Mouse (Mus musculus) liver, postnatal 0 days (tissue): Measurements from ENCODE around the gene Tns2. TPM values are rescaled to one million over a fixed set of nuclear protein-coding genes. Genes with fewer than 3 reads are reported as not detected.

Source experiments
- ATAC-seq: fragments of 200-750 bp; cut with Nextera tagmentation; 2 replicates; pipeline ENCODE4 v1.8.0; 2017; ENCODE audit warnings: mild to moderate bottlenecking, moderate library complexity
- DNase-seq: peaks from one replicate; pipeline ENCODE4 v3.0.0-alpha.2; 2016
- H3K27ac ChIP-seq: fragments of 300-500 bp; sonication (generic); 2 replicates; pipeline ENCODE4 v1.5.1; 2014; ENCODE audit warnings: antibody characterized with exemption, moderate library complexity, mild to moderate bottlenecking, low read depth
- H3K27me3 ChIP-seq: fragments of 300-500 bp; sonication (generic); 2 replicates; pipeline ENCODE4 v1.6.1; 2014; ENCODE audit warnings: low read length, control low read depth, mixed read lengths; ENCODE audit not compliant: insufficient read depth
- H3K36me3 ChIP-seq: fragments of 300-500 bp; sonication (generic); replicated peaks from 2 replicates; pipeline ENCODE4 v1.6.1; 2014; ENCODE audit warnings: mild to moderate bottlenecking, control low read depth, low read length, moderate library complexity, mixed read lengths; ENCODE audit not compliant: insufficient read depth
- H3K4me1 ChIP-seq: fragments of 300-500 bp; sonication (generic); 2 replicates; pipeline ENCODE4 v1.6.1; 2014; ENCODE audit warnings: antibody characterized with exemption, mild to moderate bottlenecking, control low read depth; ENCODE audit not compliant: insufficient read depth
- H3K4me2 ChIP-seq: fragments of 300-500 bp; sonication (generic); 2 replicates; pipeline ENCODE4 v1.6.1; 2014; ENCODE audit warnings: low read depth, mild to moderate bottlenecking, low read length, moderate library complexity, mixed read lengths
- H3K4me3 ChIP-seq: fragments of 300-500 bp; sonication (generic); 2 replicates; pipeline ENCODE4 v1.5.1; 2014; ENCODE audit warnings: low read depth, low read length
- H3K9ac ChIP-seq: fragments of 300-500 bp; sonication (generic); replicated peaks from 2 replicates; pipeline ENCODE4 v1.6.1; 2014; ENCODE audit warnings: mild to moderate bottlenecking, moderate library complexity
- H3K9me3 ChIP-seq: fragments of 300-500 bp; sonication (generic); 2 replicates; pipeline ENCODE4 v1.6.1; 2016; ENCODE audit warnings: mild to moderate bottlenecking, control low read depth, low read length, mixed read lengths
- CTCF ChIP-seq: sonication (generic); IDR thresholded peaks from 2 replicates; pipeline ENCODE4 v1.5.1; 2016; ENCODE audit warnings: antibody characterized with exemption, low read depth
- EP300 ChIP-seq: IDR thresholded peaks from 2 replicates; pipeline ENCODE4 v1.6.1; 2016; ENCODE audit warnings: antibody characterized with exemption, low read depth, mild to moderate bottlenecking
- whole genome bisulfite sequencing: fragments of 180-500 bp; shearing (Covaris S2); extraction: QIAGEN DNeasy Blood & Tissue Kit; methylation state at CpG from one replicate; pipeline ENCODE4 v1.1.7; 2014; ENCODE audit not compliant: insufficient replicate concordance; 5-methylcytosine and 5-hydroxymethylcytosine counted together
- polyA plus RNA-seq: library from polyadenylated mRNA; unstranded; fragments of >200 nt; fragmentation: Nextera tagmentation; extraction: Ambion mirVana; gene quantifications from 2 replicates; pipeline ENCODE4 v1.2.1, GENCODE M21; 2015

Tns2 gene
- polyA plus RNA-seq = 9.2 TPM in 2 replicates

GRCm38 (mm10) chr15:102100161-102100981, at the start of gene Tns2:
Gene Tns2 (plus strand): TSS chr15:102100413.
- peak; percentile 78 for DNase-seq
- 1% methylated on average over 48 of the region's 82 CpGs for WGBS
- Histone ChIP-seq H3K9me3 (no peaks in the 10 kb centered on the region), H3K4me1 (peaks cover 40% of the 10 kb centered on the region), H3K9ac (peak within 1 kb of the TSS; percentile 60), H3K27ac (peak within 1 kb of the TSS; percentile 76), H3K4me2 (peak within 1 kb of the TSS; percentile 85), H3K4me3 (peak within 1 kb of the TSS; percentile 56), H3K27me3 (no peaks in the 10 kb centered on the region), H3K36me3 (peaks cover 13% of the 10 kb centered on the region; the same call in 1 of the 2 replicates)
- TF ChIP-seq EP300 (no peak), CTCF (peak; percentile 59)
- ATAC-seq = peak; percentile 55

GRCm38 (mm10) chr15:102051920-102052683, 48.1 kb upstream of the Tns2 start:
- Histone ChIP-seq H3K4me1 (no peaks in the 10 kb centered on the region), H3K27me3 (no peaks in the 10 kb centered on the region), H3K9ac (peak overlapping the region; percentile 59), H3K36me3 (no peaks in the 10 kb centered on the region), H3K27ac (peak overlapping the region; percentile 48; the same call in 1 of the 2 replicates), H3K4me3 (peak overlapping the region; percentile 41), H3K4me2 (peak overlapping the region; percentile 72), H3K9me3 (no peaks in the 10 kb centered on the region)
- DNase-seq (peak; percentile 63), ATAC-seq (peak; percentile 79)
- WGBS = 4% methylated on average over 26 of the region's 33 CpGs
- TF ChIP-seq EP300 = no peak
- TF ChIP-seq CTCF = peak; percentile 12; the same call in 1 of the 2 replicates

DNA sequence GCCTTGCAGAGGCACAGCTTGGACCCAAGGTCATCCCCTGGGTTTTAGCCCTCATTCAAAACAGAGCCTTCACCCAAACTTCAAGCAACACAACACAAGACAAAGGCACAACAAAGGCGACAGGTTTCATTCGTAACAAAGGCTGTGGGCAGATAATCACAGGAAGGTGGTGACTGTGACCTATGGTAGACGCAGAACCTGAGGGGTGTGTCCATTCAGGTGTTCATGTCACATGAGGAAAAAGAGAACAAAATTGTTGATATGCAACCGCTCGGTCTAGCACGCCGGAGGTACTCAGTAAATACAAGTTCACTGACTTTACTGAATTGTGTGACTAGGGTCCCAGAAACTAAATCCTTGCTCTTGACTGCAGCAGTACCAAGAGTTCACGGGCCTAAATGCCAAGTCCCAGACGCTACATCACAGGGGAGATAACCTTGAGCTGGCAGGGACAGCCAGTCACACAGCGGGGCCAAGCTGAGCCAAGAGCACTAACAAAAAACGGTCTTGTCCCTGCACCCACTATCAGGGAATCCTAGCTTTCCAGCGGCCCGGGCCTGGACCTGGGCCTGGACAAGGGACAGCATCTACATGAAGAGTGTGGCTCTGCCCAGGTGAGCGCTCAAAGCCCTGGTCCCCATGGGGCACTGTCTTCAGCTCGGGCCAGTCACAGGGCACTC, 43.6 kb upstream of the Tns2 start:
- Histone ChIP-seq H3K4me3 (no peak overlapping the region), H3K4me1 (no peaks in the 10 kb centered on the region), H3K9me3 (no peaks in the 10 kb centered on the region), H3K27me3 (no peaks in the 10 kb centered on the region), H3K9ac (no peak overlapping the region), H3K27ac (no peak overlapping the region), H3K4me2 (no peak overlapping the region), H3K36me3 (no peaks in the 10 kb centered on the region)
- TF ChIP-seq CTCF = no peak
- no peak for TF ChIP-seq EP300
- WGBS = 82% methylated on average over 15 of the region's 15 CpGs
- DNase-seq (no peak), ATAC-seq (no peak)

- H3K27ac ChIP-seq = no peak overlapping the region
- no peaks in the 10 kb centered on the region for H3K9me3 ChIP-seq
- 3% methylated on average over 20 of the region's 20 CpGs for WGBS
- no peak overlapping the region for H3K9ac ChIP-seq
- H3K27me3 ChIP-seq = 0 out of 2 replicates have a peak, but pooled peaks cover 3% of the 10 kb centered on the region
- DNase-seq (peak; percentile 93), ATAC-seq (peak; percentile 89)
- H3K4me3 ChIP-seq = no peak overlapping the region
- no peak for TF ChIP-seq EP300
- TF ChIP-seq CTCF = peak; percentile 99
- H3K4me1 ChIP-seq = no peaks in the 10 kb centered on the region
- no peak overlapping the region for H3K4me2 ChIP-seq
- H3K36me3 ChIP-seq = no peaks in the 10 kb centered on the region
Observed at GRCm38 (mm10) chr15:102065661-102066325, 34.4 kb upstream of the Tns2 start.

DNA sequence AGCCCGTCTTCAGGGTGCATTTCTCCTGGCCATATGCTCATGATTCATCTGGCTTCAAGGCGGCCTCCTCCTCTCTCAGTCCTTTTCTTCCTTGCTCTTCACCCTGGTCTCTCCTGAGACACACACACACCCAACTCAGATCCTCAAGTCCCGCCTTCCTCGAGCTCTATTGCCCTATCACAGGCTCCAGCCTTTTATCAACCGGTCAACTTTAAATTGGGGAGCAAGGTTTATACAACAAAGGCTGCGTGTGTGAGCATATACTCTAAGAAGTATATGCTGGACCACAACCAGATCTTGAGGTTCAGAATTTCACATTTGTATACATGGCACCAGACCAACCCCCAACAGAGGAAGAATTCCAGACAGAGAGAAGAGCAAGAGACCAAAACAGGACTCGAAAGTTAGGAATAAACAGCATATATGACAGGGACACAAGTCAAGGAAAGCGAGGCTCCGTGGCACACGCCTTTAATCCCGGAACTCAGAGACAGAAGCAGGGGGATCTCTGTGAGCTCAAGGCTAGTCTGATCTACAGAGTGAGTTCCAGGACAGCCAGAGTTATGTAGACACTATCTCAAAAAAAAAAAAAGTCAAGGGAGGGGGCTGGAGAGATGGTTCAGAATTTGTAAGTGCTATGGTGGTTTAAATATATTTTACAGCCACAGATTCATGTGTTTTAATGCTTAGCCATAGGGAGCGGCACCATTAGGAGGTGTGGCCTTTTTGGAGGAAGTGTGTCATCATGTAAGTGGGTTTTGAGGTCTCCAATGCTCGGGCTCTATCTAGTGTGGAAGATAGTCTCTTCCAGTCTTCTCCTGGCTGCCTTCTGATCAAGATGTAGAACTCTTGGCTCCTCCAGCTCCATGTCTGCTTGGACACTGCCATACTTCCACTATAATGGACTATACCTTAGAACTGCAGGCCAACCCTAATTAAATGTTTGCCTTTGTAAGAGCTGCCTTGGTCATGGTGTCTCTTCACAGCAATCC, 29.4 kb upstream of the Tns2 start:
- ATAC-seq = no peak
- no peak for TF ChIP-seq EP300
- TF ChIP-seq CTCF = no peak
- peaks cover 10% of the 10 kb centered on the region for H3K4me1 ChIP-seq
- 0 out of 2 replicates have a peak, but pooled peaks cover 3% of the 10 kb centered on the region for H3K27me3 ChIP-seq
- WGBS = 58% methylated on average over 13 of the region's 13 CpGs
- H3K9me3 ChIP-seq = no peaks in the 10 kb centered on the region
- no peak for DNase-seq
- H3K36me3 ChIP-seq = no peaks in the 10 kb centered on the region
- H3K4me3 ChIP-seq = no peak overlapping the region
- no peak overlapping the region for H3K27ac ChIP-seq
- H3K4me2 ChIP-seq = no peak overlapping the region
- H3K9ac ChIP-seq = no peak overlapping the region
